Mouse (Mus musculus) lung, embryonic 15.5 days (tissue): ENCODE measurements at regions not wholly inside any gene's neighbourhood (a gene's known extent, or its start where the extent isn't known, plus 50 kb on each side); places are given as distances from the start of the nearest gene placed in this dataset.

ENCODE experiments used
- ATAC-seq: fragments of 200-750 bp; cut with Nextera tagmentation; 2 replicates; pipeline ENCODE4 v1.8.0; 2017; ENCODE audit warnings: moderate number of reproducible peaks, borderline replicate concordance; ENCODE audit not compliant: low FRiP score, low TSS enrichment; ENCODE audit errors: extremely low read depth
- H3K27ac ChIP-seq: fragments of 300-500 bp; sonication (generic); 2 replicates; pipeline ENCODE4 v1.5.1; 2015; ENCODE audit warnings: moderate library complexity, mild to moderate bottlenecking, inconsistent platforms
- H3K27me3 ChIP-seq: fragments of 300-500 bp; sonication (generic); 2 replicates; pipeline ENCODE4 v1.6.1; 2015; ENCODE audit warnings: inconsistent platforms
- H3K36me3 ChIP-seq: fragments of 300-500 bp; sonication (generic); 2 replicates; pipeline ENCODE4 v1.6.1; 2015; ENCODE audit warnings: inconsistent platforms
- H3K4me1 ChIP-seq: fragments of 300-500 bp; sonication (generic); 2 replicates; pipeline ENCODE4 v1.6.1; 2015; ENCODE audit warnings: inconsistent platforms
- H3K4me2 ChIP-seq: fragments of 300-500 bp; sonication (generic); 2 replicates; pipeline ENCODE4 v1.6.1; 2015; ENCODE audit warnings: inconsistent platforms, mild to moderate bottlenecking, moderate library complexity
- H3K4me3 ChIP-seq: fragments of 300-500 bp; sonication (generic); 2 replicates; pipeline ENCODE4 v1.5.1; 2015; ENCODE audit warnings: mild to moderate bottlenecking, inconsistent platforms
- H3K9ac ChIP-seq: fragments of 300-500 bp; sonication (generic); 2 replicates; pipeline ENCODE4 v1.6.1; 2015; ENCODE audit warnings: inconsistent platforms
- H3K9me3 ChIP-seq: fragments of 300-500 bp; sonication (generic); 2 replicates; pipeline ENCODE4 v1.6.1; 2016; ENCODE audit warnings: inconsistent platforms
- WGBS: fragments of 180-500 bp; shearing (Covaris S2); methylation state at CpG from one replicate; pipeline ENCODE4 v1.1.7; 2015; 5-methylcytosine and 5-hydroxymethylcytosine counted together

- Histone ChIP-seq H3K27me3 (peaks cover 56% of the 10 kb centered on the region), H3K4me3 (no peak overlapping the region), H3K36me3 (no peaks in the 10 kb centered on the region), H3K4me2 (no peak overlapping the region; the same call in 1 of the 2 replicates), H3K9me3 (no peaks in the 10 kb centered on the region), H3K9ac (no peak overlapping the region), H3K27ac (no peak overlapping the region), H3K4me1 (peaks cover 20% of the 10 kb centered on the region)
- no peak for ATAC-seq
- WGBS = 2% methylated on average over 30 of the region's 30 CpGs
Observed at GRCm38 (mm10) chr13:84345791-84346511, 123.9 kb downstream of the Tmem161b start.

- Histone ChIP-seq H3K9me3 (no peaks in the 10 kb centered on the region), H3K4me2 (no peak overlapping the region), H3K27me3 (peaks cover 52% of the 10 kb centered on the region), H3K9ac (no peak overlapping the region), H3K4me1 (peaks cover 20% of the 10 kb centered on the region), H3K4me3 (no peak overlapping the region), H3K27ac (no peak overlapping the region), H3K36me3 (no peaks in the 10 kb centered on the region)
- ATAC-seq = no peak
- 0% methylated on average over 2 of the region's 2 CpGs for WGBS
Observed at GRCm38 (mm10) chr13:84346569-84346968, 124.5 kb downstream of the Tmem161b start.

GRCm38 (mm10) chr13:84347181-84347913 lies 125.3 kb downstream of the Tmem161b start:
- ATAC-seq = no peak
- Histone ChIP-seq H3K4me3 (peak overlapping the region; percentile 46), H3K9ac (no peak overlapping the region), H3K4me1 (peaks cover 20% of the 10 kb centered on the region), H3K9me3 (no peaks in the 10 kb centered on the region), H3K27me3 (peaks cover 47% of the 10 kb centered on the region), H3K36me3 (no peaks in the 10 kb centered on the region), H3K27ac (no peak overlapping the region), H3K4me2 (peak overlapping the region; percentile 72)
- under 1% methylated on average over 21 of the region's 21 CpGs for WGBS

GRCm38 (mm10) chr13:84347914-84348700 lies 126.0 kb downstream of the Tmem161b start:
- H3K9me3 ChIP-seq = no peaks in the 10 kb centered on the region
- peak overlapping the region; percentile 35; the same call in 1 of the 2 replicates for H3K27ac ChIP-seq
- H3K4me3 ChIP-seq = peak overlapping the region; percentile 46
- peak overlapping the region; percentile 72 for H3K4me2 ChIP-seq
- peaks cover 45% of the 10 kb centered on the region for H3K27me3 ChIP-seq
- no peaks in the 10 kb centered on the region for H3K36me3 ChIP-seq
- peak; percentile 98 for ATAC-seq
- peaks cover 20% of the 10 kb centered on the region for H3K4me1 ChIP-seq
- WGBS = under 1% methylated on average over 34 of the region's 34 CpGs
- H3K9ac ChIP-seq = peak overlapping the region; percentile 25

- no peaks in the 10 kb centered on the region for H3K9me3 ChIP-seq
- H3K4me2 ChIP-seq = peak overlapping the region; percentile 72
- H3K36me3 ChIP-seq = no peaks in the 10 kb centered on the region
- ATAC-seq = no peak; the same call in 1 of the 2 replicates
- peak overlapping the region; percentile 35; the same call in 1 of the 2 replicates for H3K27ac ChIP-seq
- peaks cover 20% of the 10 kb centered on the region for H3K4me1 ChIP-seq
- peaks cover 40% of the 10 kb centered on the region for H3K27me3 ChIP-seq
- peak overlapping the region; percentile 25; the same call in 1 of the 2 replicates for H3K9ac ChIP-seq
- WGBS = under 1% methylated on average over 9 of the region's 9 CpGs
- peak overlapping the region; percentile 46 for H3K4me3 ChIP-seq
Observed at GRCm38 (mm10) chr13:84348701-84348975, 126.5 kb downstream of the Tmem161b start.

GRCm38 (mm10) chr13:84349001-84349720 lies 127.1 kb downstream of the Tmem161b start:
- no peak for ATAC-seq
- Histone ChIP-seq H3K9ac (peak overlapping the region; percentile 25; the same call in 1 of the 2 replicates), H3K27ac (0 out of 2 replicates have a peak overlapping the region, but pooled peaks have one; percentile 35), H3K4me1 (peaks cover 20% of the 10 kb centered on the region), H3K4me3 (peak overlapping the region; percentile 46), H3K9me3 (no peaks in the 10 kb centered on the region), H3K4me2 (peak overlapping the region; percentile 72), H3K27me3 (peaks cover 34% of the 10 kb centered on the region), H3K36me3 (no peaks in the 10 kb centered on the region)
- under 1% methylated on average over 23 of the region's 23 CpGs for WGBS

- Histone ChIP-seq H3K4me3 (peak overlapping the region; percentile 46), H3K27me3 (peaks cover 29% of the 10 kb centered on the region), H3K4me1 (peaks cover 20% of the 10 kb centered on the region), H3K36me3 (no peaks in the 10 kb centered on the region), H3K4me2 (peak overlapping the region; percentile 72), H3K9ac (no peak overlapping the region), H3K27ac (no peak overlapping the region), H3K9me3 (no peaks in the 10 kb centered on the region)
- WGBS = 43% methylated on average over 4 of the region's 4 CpGs
- no peak for ATAC-seq
Observed at GRCm38 (mm10) chr13:84349721-84350040, 127.6 kb downstream of the Tmem161b start.

GRCm38 (mm10) chr13:84350791-84351190 lies 128.7 kb downstream of the Tmem161b start:
- Histone ChIP-seq H3K27ac (no peak overlapping the region), H3K4me2 (no peak overlapping the region), H3K9ac (no peak overlapping the region), H3K9me3 (no peaks in the 10 kb centered on the region), H3K4me1 (peaks cover 20% of the 10 kb centered on the region), H3K4me3 (no peak overlapping the region), H3K36me3 (no peaks in the 10 kb centered on the region), H3K27me3 (peaks cover 18% of the 10 kb centered on the region)
- 36% methylated on average over 5 of the region's 5 CpGs for WGBS
- no peak for ATAC-seq

GRCm38 (mm10) chr13:84356455-84356854 lies 134.4 kb downstream of the Tmem161b start:
- H3K4me2 ChIP-seq = no peak overlapping the region
- no peak overlapping the region for H3K27ac ChIP-seq
- H3K36me3 ChIP-seq = no peaks in the 10 kb centered on the region
- H3K27me3 ChIP-seq = no peaks in the 10 kb centered on the region
- no peaks in the 10 kb centered on the region for H3K4me1 ChIP-seq
- no peak for ATAC-seq
- H3K9ac ChIP-seq = no peak overlapping the region
- H3K9me3 ChIP-seq = no peaks in the 10 kb centered on the region
- WGBS = 49% methylated on average over 2 of the region's 2 CpGs
- no peak overlapping the region for H3K4me3 ChIP-seq

- H3K36me3 ChIP-seq = no peaks in the 10 kb centered on the region
- no peaks in the 10 kb centered on the region for H3K4me1 ChIP-seq
- H3K4me3 ChIP-seq = no peak overlapping the region
- no peak for ATAC-seq
- no peak overlapping the region for H3K4me2 ChIP-seq
- no peak overlapping the region for H3K27ac ChIP-seq
- H3K9ac ChIP-seq = no peak overlapping the region
- WGBS = 94% methylated on average over 2 of the region's 2 CpGs
- H3K9me3 ChIP-seq = no peaks in the 10 kb centered on the region
- no peaks in the 10 kb centered on the region for H3K27me3 ChIP-seq
Observed at GRCm38 (mm10) chr13:84360536-84360935, 138.4 kb downstream of the Tmem161b start.

- H3K4me2 ChIP-seq = no peak overlapping the region
- H3K27ac ChIP-seq = no peak overlapping the region
- H3K4me1 ChIP-seq = no peaks in the 10 kb centered on the region
- no peak overlapping the region for H3K9ac ChIP-seq
- H3K36me3 ChIP-seq = no peaks in the 10 kb centered on the region
- ATAC-seq = no peak
- H3K9me3 ChIP-seq = no peaks in the 10 kb centered on the region
- H3K27me3 ChIP-seq = no peaks in the 10 kb centered on the region
- 88% methylated on average over 4 of the region's 4 CpGs for WGBS
- no peak overlapping the region for H3K4me3 ChIP-seq
Observed at GRCm38 (mm10) chr13:84364069-84364468, 142.0 kb downstream of the Tmem161b start.
